Mouse (Mus musculus) liver, postnatal 0 days (tissue): Measurements from ENCODE around the gene Hoxa13. TPM values are rescaled to one million over a fixed set of nuclear protein-coding genes. Genes with fewer than 3 reads are reported as not detected.

Experiments used
- ATAC-seq: fragments of 200-750 bp; cut with Nextera tagmentation; 2 replicates; pipeline ENCODE4 v1.8.0; 2017; ENCODE audit warnings: mild to moderate bottlenecking, moderate library complexity
- DNase-seq: peaks from one replicate; pipeline ENCODE4 v3.0.0-alpha.2; 2016
- H3K27ac ChIP-seq: fragments of 300-500 bp; sonication (generic); 2 replicates; pipeline ENCODE4 v1.5.1; 2014; ENCODE audit warnings: antibody characterized with exemption, moderate library complexity, mild to moderate bottlenecking, low read depth
- H3K27me3 ChIP-seq: fragments of 300-500 bp; sonication (generic); 2 replicates; pipeline ENCODE4 v1.6.1; 2014; ENCODE audit warnings: low read length, control low read depth, mixed read lengths; ENCODE audit not compliant: insufficient read depth
- H3K36me3 ChIP-seq: fragments of 300-500 bp; sonication (generic); replicated peaks from 2 replicates; pipeline ENCODE4 v1.6.1; 2014; ENCODE audit warnings: mild to moderate bottlenecking, control low read depth, low read length, moderate library complexity, mixed read lengths; ENCODE audit not compliant: insufficient read depth
- H3K4me1 ChIP-seq: fragments of 300-500 bp; sonication (generic); 2 replicates; pipeline ENCODE4 v1.6.1; 2014; ENCODE audit warnings: antibody characterized with exemption, mild to moderate bottlenecking, control low read depth; ENCODE audit not compliant: insufficient read depth
- H3K4me2 ChIP-seq: fragments of 300-500 bp; sonication (generic); 2 replicates; pipeline ENCODE4 v1.6.1; 2014; ENCODE audit warnings: low read depth, mild to moderate bottlenecking, low read length, moderate library complexity, mixed read lengths
- H3K4me3 ChIP-seq: fragments of 300-500 bp; sonication (generic); 2 replicates; pipeline ENCODE4 v1.5.1; 2014; ENCODE audit warnings: low read depth, low read length
- H3K9ac ChIP-seq: fragments of 300-500 bp; sonication (generic); replicated peaks from 2 replicates; pipeline ENCODE4 v1.6.1; 2014; ENCODE audit warnings: mild to moderate bottlenecking, moderate library complexity
- H3K9me3 ChIP-seq: fragments of 300-500 bp; sonication (generic); 2 replicates; pipeline ENCODE4 v1.6.1; 2016; ENCODE audit warnings: mild to moderate bottlenecking, control low read depth, low read length, mixed read lengths
- CTCF ChIP-seq: sonication (generic); IDR thresholded peaks from 2 replicates; pipeline ENCODE4 v1.5.1; 2016; ENCODE audit warnings: antibody characterized with exemption, low read depth
- EP300 ChIP-seq: IDR thresholded peaks from 2 replicates; pipeline ENCODE4 v1.6.1; 2016; ENCODE audit warnings: antibody characterized with exemption, low read depth, mild to moderate bottlenecking
- WGBS: fragments of 180-500 bp; shearing (Covaris S2); extraction: QIAGEN DNeasy Blood & Tissue Kit; methylation state at CpG from one replicate; pipeline ENCODE4 v1.1.7; 2014; ENCODE audit not compliant: insufficient replicate concordance; 5-methylcytosine and 5-hydroxymethylcytosine counted together
- polyA plus RNA-seq: library from polyadenylated mRNA; unstranded; fragments of >200 nt; fragmentation: Nextera tagmentation; extraction: Ambion mirVana; gene quantifications from 2 replicates; pipeline ENCODE4 v1.2.1, GENCODE M21; 2015

Hoxa13 gene
- polyA plus RNA-seq, 1 experiment from 2014 or later, result not detected

- Histone ChIP-seq H3K27me3 (peaks cover 37% of the 10 kb centered on the region), H3K36me3 (no peaks in the 10 kb centered on the region), H3K4me3 (no peak overlapping the region), H3K9me3 (no peaks in the 10 kb centered on the region), H3K27ac (no peak overlapping the region), H3K4me2 (no peak overlapping the region), H3K9ac (no peak overlapping the region), H3K4me1 (no peaks in the 10 kb centered on the region)
- WGBS, result 55% methylated on average over 12 of the region's 12 CpGs
- DNase-seq (no peak), ATAC-seq (no peak)
- TF ChIP-seq EP300, result no peak
Measured at GRCm38 (mm10) chr6:52281084-52281483, 20.4 kb upstream of the Hoxa13 start.

GRCm38 (mm10) chr6:52276920-52277319 is 16.2 kb upstream of the Hoxa13 start:
- Histone ChIP-seq H3K4me3 (no peak overlapping the region), H3K27me3 (peaks cover 72% of the 10 kb centered on the region), H3K4me1 (no peaks in the 10 kb centered on the region), H3K9me3 (no peaks in the 10 kb centered on the region), H3K4me2 (no peak overlapping the region), H3K36me3 (no peaks in the 10 kb centered on the region), H3K9ac (no peak overlapping the region), H3K27ac (no peak overlapping the region)
- TF ChIP-seq EP300, result no peak
- TF ChIP-seq CTCF, result no peak
- DNase-seq, result no peak
- WGBS, result 11% methylated on average over 5 of the region's 5 CpGs
- no peak for ATAC-seq

- Histone ChIP-seq H3K9ac (no peak overlapping the region), H3K36me3 (no peaks in the 10 kb centered on the region), H3K27me3 (peaks cover 77% of the 10 kb centered on the region), H3K9me3 (no peaks in the 10 kb centered on the region), H3K27ac (no peak overlapping the region), H3K4me3 (no peak overlapping the region), H3K4me2 (no peak overlapping the region), H3K4me1 (no peaks in the 10 kb centered on the region)
- TF ChIP-seq EP300 (no peak), CTCF (no peak)
- WGBS, result 4% methylated on average over 6 of the region's 6 CpGs
- ATAC-seq (no peak), DNase-seq (no peak)
Measured at GRCm38 (mm10) chr6:52276382-52276781, 15.7 kb upstream of the Hoxa13 start.

- ATAC-seq (no peak), DNase-seq (no peak)
- Histone ChIP-seq H3K4me3 (no peak overlapping the region), H3K27me3 (peaks cover 81% of the 10 kb centered on the region), H3K36me3 (no peaks in the 10 kb centered on the region), H3K4me1 (0 out of 2 replicates have a peak, but pooled peaks cover under 1% of the 10 kb centered on the region), H3K27ac (no peak overlapping the region), H3K4me2 (no peak overlapping the region), H3K9me3 (no peaks in the 10 kb centered on the region), H3K9ac (no peak overlapping the region)
- TF ChIP-seq EP300, result no peak
- no peak for TF ChIP-seq CTCF
- 20% methylated on average over 8 of the region's 8 CpGs for WGBS
Measured at GRCm38 (mm10) chr6:52275563-52276280, 15.0 kb upstream of the Hoxa13 start.

GRCm38 (mm10) chr6:52274576-52274975 is 13.9 kb upstream of the Hoxa13 start:
- Histone ChIP-seq H3K27ac (no peak overlapping the region), H3K4me3 (no peak overlapping the region), H3K36me3 (no peaks in the 10 kb centered on the region), H3K9ac (no peak overlapping the region), H3K4me1 (0 out of 2 replicates have a peak, but pooled peaks cover 3% of the 10 kb centered on the region), H3K27me3 (peaks cover 87% of the 10 kb centered on the region), H3K9me3 (no peaks in the 10 kb centered on the region), H3K4me2 (no peak overlapping the region)
- ATAC-seq, result no peak
- TF ChIP-seq CTCF (no peak), EP300 (no peak)
- no peak for DNase-seq
- 11% methylated on average over 11 of the region's 11 CpGs for WGBS

GRCm38 (mm10) chr6:52273656-52274280 is 13.1 kb upstream of the Hoxa13 start:
- DNase-seq, result no peak
- WGBS, result 6% methylated on average over 21 of the region's 22 CpGs

More at GRCm38 (mm10) chr6:52273656-52274280, 13.1 kb upstream of the Hoxa13 start:
- TF ChIP-seq EP300 (no peak), CTCF (no peak)
- peaks cover 92% of the 10 kb centered on the region for H3K27me3 ChIP-seq
- no peak overlapping the region for H3K27ac ChIP-seq
- no peaks in the 10 kb centered on the region for H3K9me3 ChIP-seq
- H3K4me2 ChIP-seq, result no peak overlapping the region
- H3K36me3 ChIP-seq, result no peaks in the 10 kb centered on the region
- no peak overlapping the region for H3K4me3 ChIP-seq
- no peak for ATAC-seq
- no peak overlapping the region for H3K9ac ChIP-seq
- 0 out of 2 replicates have a peak, but pooled peaks cover 3% of the 10 kb centered on the region for H3K4me1 ChIP-seq
